Mouse (Mus musculus) stomach, embryonic 16.5 days (tissue): Measurements from ENCODE around the gene Gm10192. TPM values are rescaled to one million over a fixed set of nuclear protein-coding genes. Genes with fewer than 3 reads are reported as not detected.

Experiments
- ATAC-seq: fragments of 200-750 bp; cut with Nextera tagmentation; 2 replicates; pipeline ENCODE4 v1.8.0; 2017; ENCODE audit warnings: moderate number of reproducible peaks, moderate TSS enrichment; ENCODE audit not compliant: insufficient read depth, low FRiP score
- H3K27ac ChIP-seq: fragments of 300-500 bp; sonication (generic); 2 replicates; pipeline ENCODE4 v1.5.1; 2014; ENCODE audit warnings: low read length
- H3K27me3 ChIP-seq: fragments of 300-500 bp; sonication (generic); 2 replicates; pipeline ENCODE4 v1.6.1; 2014; ENCODE audit warnings: low read length, control low read depth, mixed read lengths; ENCODE audit not compliant: control insufficient read depth, insufficient read depth
- H3K36me3 ChIP-seq: fragments of 300-500 bp; sonication (generic); 2 replicates; pipeline ENCODE4 v1.6.1; 2014; ENCODE audit warnings: low read length; ENCODE audit not compliant: control insufficient read depth, insufficient read depth
- H3K4me1 ChIP-seq: fragments of 300-500 bp; sonication (generic); 2 replicates; pipeline ENCODE4 v1.6.1; 2014; ENCODE audit warnings: low read length, control low read depth, mixed read lengths; ENCODE audit not compliant: control insufficient read depth, insufficient read depth
- H3K4me2 ChIP-seq: fragments of 300-500 bp; sonication (generic); 2 replicates; pipeline ENCODE4 v1.6.1; 2014; ENCODE audit warnings: low read depth, low read length, mixed read lengths
- H3K4me3 ChIP-seq: fragments of 300-500 bp; sonication (generic); replicated peaks from 2 replicates; pipeline ENCODE4 v1.5.1; 2014; ENCODE audit warnings: mild to moderate bottlenecking, low read length
- H3K9ac ChIP-seq: fragments of 300-500 bp; sonication (generic); 2 replicates; pipeline ENCODE4 v1.6.1; 2014; ENCODE audit warnings: low read length
- H3K9me3 ChIP-seq: fragments of 300-500 bp; sonication (generic); replicated peaks from 2 replicates; pipeline ENCODE4 v1.6.1; 2016; ENCODE audit warnings: low read length, control low read depth; ENCODE audit not compliant: control insufficient read depth
- WGBS: fragments of 180-500 bp; shearing (Covaris S2); extraction: QIAGEN DNeasy Blood & Tissue Kit; methylation state at CpG from one replicate; pipeline ENCODE4 v1.1.7; 2014; 5-methylcytosine and 5-hydroxymethylcytosine counted together
- polyA plus RNA-seq: library from polyadenylated mRNA; unstranded; fragments of >200 nt; fragmentation: Nextera tagmentation; extraction: Ambion mirVana; gene quantifications from 2 replicates; pipeline ENCODE4 v1.2.1, GENCODE M21; 2015

Gm10192 gene
- polyA plus RNA-seq, 1 experiment from 2014 or later = not detected

DNA sequence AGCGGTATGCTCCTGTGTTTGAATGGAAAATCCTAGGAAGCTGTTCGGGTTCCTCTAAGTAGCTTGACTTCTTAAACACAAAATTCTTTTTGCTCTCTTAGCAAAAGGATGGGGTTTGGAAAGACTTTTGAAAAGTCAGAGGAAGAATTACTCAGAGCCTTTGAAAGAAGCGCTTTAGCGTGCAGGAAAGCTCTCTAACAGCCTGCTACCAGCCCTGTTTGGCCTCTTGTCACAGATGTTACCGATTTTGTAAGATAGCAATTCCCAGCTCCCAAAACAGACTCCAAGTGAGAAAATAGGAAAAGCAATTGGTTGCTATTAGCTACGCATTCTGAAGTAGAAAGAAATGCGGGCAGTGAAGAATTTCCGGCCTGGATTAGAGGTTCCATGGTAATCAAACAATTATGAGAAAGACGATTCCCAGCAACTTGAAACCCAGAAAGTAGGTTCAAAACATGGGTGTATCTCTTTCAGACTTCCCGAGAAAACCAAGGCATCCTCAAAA lies 26.1 kb downstream of the Gm10192 start:
- H3K4me1 ChIP-seq = no peaks in the 10 kb centered on the region
- 66% methylated on average over 10 of the region's 10 CpGs for WGBS
- H3K4me2 ChIP-seq = no peak overlapping the region
- H3K36me3 ChIP-seq = no peaks in the 10 kb centered on the region
- ATAC-seq = no peak
- H3K9me3 ChIP-seq = no peaks in the 10 kb centered on the region
- H3K4me3 ChIP-seq = no peak overlapping the region
- H3K9ac ChIP-seq = no peak overlapping the region
- H3K27ac ChIP-seq = no peak overlapping the region
- no peaks in the 10 kb centered on the region for H3K27me3 ChIP-seq

- no peak overlapping the region for H3K4me2 ChIP-seq
- no peak for ATAC-seq
- no peak overlapping the region for H3K27ac ChIP-seq
- no peak overlapping the region for H3K9ac ChIP-seq
- no peaks in the 10 kb centered on the region for H3K9me3 ChIP-seq
- WGBS = 61% methylated on average over 3 of the region's 3 CpGs
- no peaks in the 10 kb centered on the region for H3K27me3 ChIP-seq
- no peak overlapping the region for H3K4me3 ChIP-seq
- H3K4me1 ChIP-seq = no peaks in the 10 kb centered on the region
- H3K36me3 ChIP-seq = no peaks in the 10 kb centered on the region
These were observed 26.9 kb downstream of the Gm10192 start for GRCm38 (mm10) chr4:97156084-97156483.

- Histone ChIP-seq H3K27ac (no peak overlapping the region), H3K9ac (no peak overlapping the region), H3K4me1 (no peaks in the 10 kb centered on the region), H3K27me3 (no peaks in the 10 kb centered on the region), H3K9me3 (no peaks in the 10 kb centered on the region), H3K36me3 (no peaks in the 10 kb centered on the region), H3K4me3 (no peak overlapping the region), H3K4me2 (no peak overlapping the region)
- ATAC-seq = no peak
These were observed 29.4 kb downstream of the Gm10192 start for GRCm38 (mm10) chr4:97153554-97153953.

- WGBS = 84% methylated on average over 2 of the region's 2 CpGs
- H3K4me3 ChIP-seq = no peak overlapping the region
- no peak for ATAC-seq
- no peak overlapping the region for H3K9ac ChIP-seq
- H3K27me3 ChIP-seq = no peaks in the 10 kb centered on the region
- H3K9me3 ChIP-seq = no peaks in the 10 kb centered on the region
- H3K27ac ChIP-seq = no peak overlapping the region
- H3K4me1 ChIP-seq = no peaks in the 10 kb centered on the region
- H3K36me3 ChIP-seq = no peaks in the 10 kb centered on the region
- H3K4me2 ChIP-seq = no peak overlapping the region
These were observed 40.5 kb downstream of the Gm10192 start for GRCm38 (mm10) chr4:97142484-97142883.
